9 mouse cellular contexts compared by ENCODE assay signal in the genomic region with DNA sequence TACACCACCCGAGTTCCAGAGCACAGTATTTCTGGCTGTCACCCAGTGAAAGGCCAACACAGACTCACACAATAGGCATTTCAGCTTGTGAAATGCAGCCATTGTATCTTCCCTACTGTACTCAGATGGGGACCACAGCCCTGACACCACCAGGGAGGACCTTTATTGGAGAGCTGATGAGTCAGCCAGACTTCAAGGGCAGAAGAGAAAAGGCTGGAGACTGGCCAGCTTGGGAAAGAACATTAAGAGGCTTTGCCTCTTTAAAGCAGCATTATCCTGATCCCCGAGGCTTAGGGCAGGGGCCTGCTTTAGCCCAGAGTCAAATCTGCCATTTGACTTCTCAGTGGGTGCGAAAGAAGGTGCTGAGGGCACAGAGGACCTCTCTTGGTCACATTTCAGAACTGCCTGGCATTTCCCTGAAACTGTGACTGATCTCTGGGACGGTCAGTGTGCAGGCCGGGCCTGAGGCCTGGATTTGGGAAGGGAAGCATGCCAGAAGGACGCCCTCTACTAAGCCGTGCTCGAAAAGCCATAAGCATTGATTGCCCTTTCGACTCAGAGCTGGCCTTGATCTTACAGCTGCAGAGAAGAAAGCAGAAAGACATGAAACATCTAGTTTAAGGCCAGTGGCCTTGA. TPM values are rescaled to one million over a fixed set of nuclear protein-coding genes. Genes with fewer than 3 reads are reported as not detected.
DNase-seq lines count a peak whose midpoint lies in the region; ATAC-seq and TF ChIP-seq lines count a peak whose summit lies in the region.
"Had no signal": no experiment of that assay in that cellular context is flagged by ENCODE, and none has a peak within 500 bp of the region (broad histone marks: within the 10 kb centered on the region; RNA-seq: fewer than 3 reads in every experiment).

No protein-coding gene starts in this region.

- no peaks in the 10 kb centered on the region for H3K4me1 ChIP-seq in lung, postnatal 0 days (ENCODE audit: insufficient read depth, low read depth, low read length)
- H3K4me1 ChIP-seq in hindbrain, embryonic 13.5 days (replicated peaks): peaks cover 32% of the 10 kb centered on the region

- H3K9ac ChIP-seq in lung, postnatal 0 days (replicated peaks; ENCODE audit: low read depth): no peak overlapping the region
- H3K9ac ChIP-seq in hindbrain, embryonic 13.5 days: no peak overlapping the region

- peak; percentile 30; the same call in 1 of the 2 replicates for ATAC-seq in lung, postnatal 0 days
- ATAC-seq in hindbrain, embryonic 13.5 days (ENCODE audit: low FRiP score): 0 out of 2 replicates have a peak, but pooled peaks have one; percentile 30
- ATAC-seq in erythroid progenitor cell, adult 5-6 weeks (replicated peaks; ENCODE audit: low FRiP score, poor library complexity, severe bottlenecking): no peak

- no peak for TF ChIP-seq EP300 in lung, postnatal 0 days (IDR thresholded peaks at IDR 0.05)

- no peaks in the 10 kb centered on the region for H3K36me3 ChIP-seq in lung, postnatal 0 days (ENCODE audit: insufficient read depth, low read length)
- peaks cover 16% of the 10 kb centered on the region for H3K36me3 ChIP-seq in hindbrain, embryonic 13.5 days

- DNase-seq in lung, postnatal 0 days (ENCODE audit: low spot score): peak; percentile 32
- no peak for DNase-seq in lung, postnatal 36 days
- peak; percentile 83 for DNase-seq in brain, adult 2 months (ENCODE audit: low read depth, low spot score)
- DNase-seq in retina, postnatal 7 days (ENCODE audit: low read depth, low spot score): peak; percentile 82
- no peak for DNase-seq in frontal cortex, postnatal 36 days (ENCODE audit: low spot score in 2 of 2)
- no peak for DNase-seq in lung, postnatal 10 days

- WGBS in lung, postnatal 0 days: 83% methylated on average over 9 of the region's 9 CpGs
- WGBS in hindbrain, embryonic 13.5 days: 74% methylated on average over 9 of the region's 9 CpGs

- no peak overlapping the region for H3K27ac ChIP-seq in lung, postnatal 0 days (ENCODE audit: low read length)
- peak overlapping the region; percentile 65 for H3K27ac ChIP-seq in hindbrain, embryonic 13.5 days

- TF ChIP-seq CTCF in lung, postnatal 0 days (IDR thresholded peaks at IDR 0.05): no peak

- H3K4me2 ChIP-seq in lung, postnatal 0 days (replicated peaks; ENCODE audit: low read depth, low read length): no peak overlapping the region
- no peak overlapping the region for H3K4me2 ChIP-seq in hindbrain, embryonic 13.5 days

- H3K9me3 ChIP-seq in lung, postnatal 0 days (ENCODE audit: low read length): no peaks in the 10 kb centered on the region
- no peaks in the 10 kb centered on the region for H3K9me3 ChIP-seq in hindbrain, embryonic 13.5 days

- H3K4me3 ChIP-seq in lung, postnatal 0 days (ENCODE audit: low read depth, low read length): no peak overlapping the region
- H3K4me3 ChIP-seq in hindbrain, embryonic 13.5 days: no peak overlapping the region
- H3K4me3 ChIP-seq: erythroblast, embryonic 14.5 days had no signal

- no peaks in the 10 kb centered on the region for H3K27me3 ChIP-seq in lung, postnatal 0 days (replicated peaks; ENCODE audit: insufficient read depth, low read length)
- H3K27me3 ChIP-seq in hindbrain, embryonic 13.5 days: no peaks in the 10 kb centered on the region

RNA-seq across cellular contexts. Expression of gene Scrn1, which starts 25.9 kb away (rescaled TPM):
- polyA plus RNA-seq in lung, postnatal 0 days (2015; fragmentation: Nextera tagmentation; extraction: Ambion mirVana): 2.8 TPM in 2 replicates
- 87.1 and 91.6 TPM in 2 replicates for polyA plus RNA-seq in hindbrain, embryonic 13.5 days (2015; fragmentation: Nextera tagmentation; extraction: Ambion mirVana)
- not detected in 2 replicates for total RNA-seq in erythroid progenitor cell, adult 5-6 weeks (2015; ENCODE audit: low replicate concordance)
- total RNA-seq in erythroid progenitor cell, adult 5-6 weeks (2017; ENCODE audit: low replicate concordance): not detected in 2 replicates
- polyA plus RNA-seq: erythroblast, embryonic 14.5 days had no signal

RNA-seq across cellular contexts. Expression of gene Plekha8, which starts 54.5 kb away (rescaled TPM):
- 4.0 and 4.7 TPM in 2 replicates for polyA plus RNA-seq in lung, postnatal 0 days (2015; fragmentation: Nextera tagmentation; extraction: Ambion mirVana)
- 8.8 and 9.2 TPM in 2 replicates for polyA plus RNA-seq in hindbrain, embryonic 13.5 days (2015; fragmentation: Nextera tagmentation; extraction: Ambion mirVana)
- total RNA-seq in erythroid progenitor cell, adult 5-6 weeks (2015; ENCODE audit: low replicate concordance): 1.4 and 1.7 TPM in 2 replicates
- 0.90 and 1.1 TPM in 2 replicates for total RNA-seq in erythroid progenitor cell, adult 5-6 weeks (2017; ENCODE audit: low replicate concordance)

RNA-seq across cellular contexts. Expression of gene Fkbp14, which starts 56.7 kb away (rescaled TPM):
- 13.6 and 16.1 TPM in 2 replicates for polyA plus RNA-seq in lung, postnatal 0 days (2015; fragmentation: Nextera tagmentation; extraction: Ambion mirVana)
- polyA plus RNA-seq in hindbrain, embryonic 13.5 days (2015; fragmentation: Nextera tagmentation; extraction: Ambion mirVana): 10.6 and 11.9 TPM in 2 replicates
- total RNA-seq in erythroid progenitor cell, adult 5-6 weeks (2015; ENCODE audit: low replicate concordance): not detected in 2 replicates
- total RNA-seq in erythroid progenitor cell, adult 5-6 weeks (2017; ENCODE audit: low replicate concordance): 0.64 and 3.4 TPM in 2 replicates
- polyA plus RNA-seq: erythroblast, embryonic 14.5 days had no signal

Comparison
In these comparisons a context has a peak if more than half of its experiments do, and no peak if none do; other contexts are left out.
1. DNase-seq: peak in lung, postnatal 0 days (single experiment), brain, adult 2 months (single experiment) and retina, postnatal 7 days (single experiment); none in lung, postnatal 36 days (single experiment), frontal cortex, postnatal 36 days (0 of 2) and lung, postnatal 10 days (single experiment).
2. RNA of gene Scrn1, which starts 25.9 kb away (polyA plus RNA-seq): 87.1 to 91.6 TPM in hindbrain, embryonic 13.5 days; 2.8 TPM in lung, postnatal 0 days; every median in the first group is over 10 times any median in the second.